Mouse (Mus musculus) CD4-positive helper T cell, adult 2 months (primary cell): ENCODE measurements around the gene Ppp2r5a.
A peak's percentile ranks its signal among the peaks of the same experiment; 100 is the strongest.
"Not testable (repeated sequence)": the region's sequence is repeated elsewhere in the genome, so short reads cannot be mapped to it uniquely, and the experiment has no call there.

Source experiments
- DNase-seq: peaks from one replicate; pipeline ENCODE4 v3.0.0-alpha.2; 2012; ENCODE audit warnings: low read depth, missing footprints, low spot score

The Ppp2r5a gene

DNA sequence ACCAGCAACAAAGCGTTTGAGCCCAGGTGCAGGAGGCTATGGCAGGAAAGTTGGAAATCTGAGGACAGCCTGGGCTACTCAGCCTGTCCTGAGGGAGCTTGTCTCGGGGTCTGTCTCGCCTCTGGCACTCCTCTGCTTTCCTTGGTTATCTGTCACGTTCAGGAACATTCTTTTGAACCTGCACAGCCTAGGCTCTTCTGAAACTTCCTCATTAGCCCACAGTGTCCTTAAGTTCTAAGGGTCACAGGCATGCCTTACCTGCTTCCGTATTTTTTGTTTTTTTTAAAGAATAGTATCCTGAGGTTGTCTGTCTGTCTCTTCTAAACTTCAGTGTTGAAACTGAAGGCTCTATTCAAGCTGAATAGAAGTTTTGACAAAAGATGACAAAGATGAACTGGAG lies at the start of gene Ppp2r5a:
Gene Ppp2r5a, minus strand, starts transcription at position 199 of the 400 bp plus-strand sequence.
- no peak for DNase-seq

DNA sequence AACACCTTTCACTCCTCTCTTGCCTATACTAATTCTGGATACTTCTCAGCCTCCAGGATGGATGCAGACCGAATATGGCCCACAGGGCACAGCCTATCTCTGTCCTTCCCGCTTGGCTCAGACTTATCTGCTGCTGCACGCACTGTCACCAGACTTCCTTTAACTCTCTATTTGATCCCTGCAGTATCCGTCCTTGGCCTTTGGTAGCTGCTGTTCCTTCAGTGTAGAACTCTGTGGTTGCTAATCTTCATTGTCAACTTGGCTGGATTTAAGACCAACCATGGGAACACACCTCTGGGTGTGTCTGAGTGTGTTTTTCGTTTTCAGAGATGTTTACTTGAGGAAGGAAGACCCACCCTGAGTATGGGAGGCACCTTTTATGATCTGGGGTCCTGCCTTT lies 47.5 kb upstream of the Ppp2r5a start:
- no peak for DNase-seq

DNA sequence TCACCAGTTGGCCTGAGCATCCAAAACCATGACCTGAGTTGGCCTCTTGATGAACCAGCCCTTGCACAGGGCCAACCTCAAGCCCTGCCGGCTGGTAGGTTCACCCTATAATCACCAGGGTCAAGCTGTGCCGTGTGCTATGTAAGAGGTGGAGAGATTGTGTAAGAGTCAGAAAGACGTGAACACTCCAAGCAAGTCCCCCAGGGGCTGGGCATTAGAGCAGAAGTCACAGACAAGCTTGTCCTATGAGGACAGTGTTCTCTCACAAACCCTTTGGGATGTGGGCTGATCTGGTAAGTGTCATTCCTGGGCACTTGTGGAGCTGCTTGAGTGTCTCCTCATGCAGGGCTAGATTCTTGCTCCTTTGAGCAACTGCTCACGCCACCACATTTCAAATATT lies 46.5 kb upstream of the Ppp2r5a start:
- no peak for DNase-seq

DNA sequence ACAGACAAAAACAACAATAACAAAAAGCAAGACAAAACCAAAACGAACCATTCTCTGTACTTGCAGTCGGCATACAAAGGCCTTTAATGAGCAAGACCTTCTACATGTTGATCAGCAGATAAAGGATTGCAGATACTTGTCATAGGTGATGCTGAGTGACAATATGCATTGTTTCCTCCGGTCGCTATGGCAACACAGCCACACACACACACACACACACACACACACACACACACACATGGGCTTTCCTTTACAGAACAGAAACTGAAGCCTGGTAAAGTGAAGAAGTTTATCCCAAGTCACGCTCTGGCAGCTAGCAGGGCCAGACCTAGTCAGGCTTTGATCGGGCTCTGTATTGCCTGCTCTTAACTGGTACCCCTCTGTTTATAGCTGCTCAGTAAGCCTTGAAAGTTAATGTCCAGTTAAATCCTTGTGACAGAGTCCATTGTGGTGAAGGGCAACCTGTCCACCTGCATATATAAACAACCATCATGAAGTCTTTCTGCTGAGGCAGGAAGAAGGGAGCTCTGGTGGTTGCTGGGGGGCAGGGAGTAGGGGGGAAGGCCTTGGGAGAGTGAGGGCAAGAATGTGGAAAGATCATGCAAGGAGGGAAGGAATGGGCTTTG lies 44.4 kb upstream of the Ppp2r5a start:
- DNase-seq, result peak; percentile 62

DNA sequence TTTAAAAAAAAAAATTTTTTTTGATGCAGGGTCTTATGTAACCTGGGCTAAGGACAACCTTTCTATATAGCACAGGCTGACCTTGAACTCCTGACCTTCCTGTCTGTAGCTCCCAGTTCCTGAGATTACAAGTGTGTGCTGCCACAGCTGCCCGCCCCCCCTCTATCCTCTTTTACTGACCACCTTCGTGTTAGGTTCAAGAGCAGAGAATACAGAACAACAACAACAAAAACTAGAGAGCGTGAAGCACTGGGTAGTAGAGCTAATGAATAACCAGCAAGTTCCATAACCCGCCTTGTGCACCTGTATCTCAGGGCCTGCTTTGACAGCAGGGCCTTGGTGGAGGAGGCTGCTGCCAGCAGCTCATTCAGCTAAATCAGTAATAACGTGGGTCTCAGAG lies 43.2 kb upstream of the Ppp2r5a start:
- DNase-seq, result no peak

DNA sequence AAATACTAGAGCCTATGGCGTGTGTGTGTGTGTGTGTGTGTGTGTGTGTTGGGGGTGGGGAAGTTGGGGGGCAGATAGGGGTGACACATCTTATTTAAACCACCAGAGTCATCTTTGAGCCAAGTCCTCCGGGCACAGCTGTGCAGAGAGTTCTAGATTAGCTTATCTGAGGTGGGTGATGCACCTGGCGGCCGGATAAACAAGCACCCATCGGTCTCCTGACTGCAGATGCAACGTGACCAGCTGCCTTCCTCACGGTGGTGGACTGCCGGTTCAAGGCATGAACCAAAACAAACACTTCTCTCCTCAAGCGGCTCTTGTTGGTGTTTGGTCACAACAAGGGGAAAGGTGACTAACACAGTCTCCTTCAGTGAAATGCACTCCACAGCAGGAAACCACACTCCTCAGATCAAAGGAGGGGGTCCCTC lies 42.8 kb upstream of the Ppp2r5a start:
- DNase-seq, result peak; percentile 56

DNA sequence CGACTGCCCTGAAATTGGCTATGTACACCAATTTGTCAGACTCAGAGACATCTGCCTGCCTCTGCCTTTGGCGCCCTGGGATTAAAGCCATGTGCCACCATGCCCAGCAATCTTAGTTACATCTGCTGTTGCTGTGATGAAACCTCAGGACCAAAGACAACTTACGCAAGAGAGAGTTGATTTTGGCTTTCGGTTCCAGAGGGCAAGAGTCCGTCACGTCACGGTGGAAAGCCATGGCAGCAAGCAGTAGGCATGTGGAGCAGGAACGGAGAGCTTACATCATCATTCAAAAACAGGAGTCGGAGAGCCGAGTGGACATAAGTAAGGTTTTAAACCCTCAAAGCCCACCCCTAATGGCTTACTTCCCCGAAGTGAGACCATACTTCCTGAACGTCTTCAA lies 42.3 kb upstream of the Ppp2r5a start:
- DNase-seq, result peak; percentile 49

DNA sequence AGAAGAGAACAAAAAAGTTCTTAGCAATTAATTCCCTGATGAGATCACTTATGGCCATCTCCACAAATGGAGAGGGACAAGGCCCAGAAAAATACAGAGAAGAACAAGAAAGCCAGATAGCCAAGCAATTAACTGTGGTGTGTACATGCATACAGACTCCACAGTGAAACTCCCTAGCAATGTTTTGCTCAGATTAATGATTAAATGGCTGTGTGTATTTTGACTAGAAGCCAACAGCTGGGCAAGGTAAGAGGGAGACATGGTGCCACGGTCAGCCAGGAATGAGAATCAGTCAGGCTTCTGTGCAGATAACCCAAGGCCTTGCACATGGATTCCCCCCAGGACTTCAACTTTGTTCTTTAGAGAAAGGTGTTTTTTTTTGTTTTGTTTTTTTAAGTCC lies 41.4 kb upstream of the Ppp2r5a start:
- DNase-seq, result no peak

DNA sequence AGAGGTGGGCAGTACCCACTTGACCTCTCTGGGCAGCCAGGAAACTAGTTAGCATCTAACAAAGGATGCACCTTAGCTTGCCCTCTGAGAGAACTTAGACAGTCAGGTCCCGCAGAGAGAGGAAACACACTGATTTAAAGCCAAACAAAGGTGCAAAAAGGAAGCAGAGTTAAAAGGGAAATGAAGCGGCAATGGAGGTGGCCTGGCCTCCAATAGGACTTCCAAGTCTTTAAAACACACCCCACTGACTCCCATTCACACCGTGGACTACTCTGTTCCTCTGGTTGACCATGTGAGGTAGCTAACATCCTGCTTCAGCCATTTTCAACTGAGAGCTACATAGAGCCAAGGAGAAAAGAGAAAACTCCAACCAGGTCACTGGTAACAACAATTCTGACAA lies 35.9 kb upstream of the Ppp2r5a start:
- DNase-seq, result no peak

DNA sequence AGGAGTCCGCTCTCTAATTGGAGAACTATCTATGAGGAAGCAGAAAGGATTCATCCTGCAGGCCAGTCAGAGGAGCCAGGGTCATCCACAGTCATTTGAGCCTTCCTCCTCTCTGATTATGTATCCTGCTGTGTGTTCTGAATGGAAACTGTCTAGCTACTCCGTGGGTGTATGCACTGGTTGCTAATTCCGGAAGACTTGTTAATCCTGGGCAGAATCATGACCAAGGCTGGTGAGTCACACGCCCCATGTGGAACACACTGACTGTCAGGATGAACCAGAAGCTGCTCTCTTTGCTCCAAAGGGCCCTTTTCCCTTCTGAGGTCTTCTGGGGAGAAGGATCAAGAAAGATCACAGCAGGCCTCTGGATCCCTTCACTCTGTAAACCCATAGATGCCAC lies 35.5 kb upstream of the Ppp2r5a start:
- DNase-seq, result no peak

DNA sequence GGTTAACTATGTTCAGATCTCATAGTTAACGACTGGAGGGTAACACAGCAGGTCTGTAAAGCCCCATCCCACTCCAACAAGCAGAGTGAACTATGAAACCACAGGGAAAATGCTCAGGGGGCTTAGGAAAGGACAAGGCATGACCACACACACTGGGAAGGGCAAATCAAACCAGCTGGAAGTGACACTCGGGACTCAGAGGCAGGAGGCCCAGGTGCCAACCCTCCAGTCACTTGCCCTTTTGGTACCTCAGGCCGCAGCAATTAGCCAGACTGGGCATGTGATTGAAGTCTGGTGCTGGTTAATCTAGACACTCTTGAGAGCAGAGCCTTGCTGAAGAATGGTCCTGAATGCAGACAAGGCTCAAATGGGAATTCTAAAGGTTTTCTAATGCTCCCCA lies 33.6 kb upstream of the Ppp2r5a start:
- DNase-seq, result no peak

DNA sequence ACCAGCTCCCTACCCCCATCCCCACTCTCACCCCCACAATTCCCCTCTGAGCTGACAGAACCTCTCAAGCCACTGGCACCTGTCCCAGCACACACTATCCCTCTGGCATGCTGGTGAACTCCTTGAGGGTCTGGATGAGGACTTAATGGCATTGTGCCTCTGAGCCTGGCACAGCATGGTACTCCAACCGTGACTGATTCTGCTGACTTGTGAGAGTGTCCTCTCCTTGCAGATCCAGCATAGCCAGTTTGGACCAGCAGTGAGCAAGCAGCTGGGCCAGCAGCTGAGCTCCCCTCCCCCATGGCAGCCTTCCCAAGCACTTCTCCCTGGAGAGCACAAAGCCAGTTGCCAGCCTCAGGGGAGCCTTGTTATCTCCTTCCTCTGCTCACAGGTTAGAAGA lies 32.3 kb upstream of the Ppp2r5a start:
- no peak for DNase-seq

DNA sequence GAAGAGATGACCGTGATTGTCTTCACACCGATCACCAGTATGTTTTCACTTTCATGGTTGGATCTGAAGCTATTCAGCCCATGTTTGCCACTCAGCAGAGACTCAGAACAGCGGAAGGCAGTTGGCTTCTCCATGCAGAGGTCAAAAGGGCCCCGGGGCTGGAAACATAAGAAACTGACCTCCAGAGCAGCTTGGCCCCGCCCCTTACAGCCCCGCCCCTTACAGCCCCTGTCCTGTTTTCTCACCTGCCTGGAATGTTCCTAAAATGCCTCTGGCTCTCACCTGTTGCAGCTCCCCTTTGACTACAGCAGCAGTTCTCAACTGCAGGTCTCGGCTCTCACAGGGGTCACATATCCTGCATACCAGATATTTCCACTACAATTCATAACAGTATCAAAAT lies 29.5 kb upstream of the Ppp2r5a start:
- DNase-seq, result no peak

DNA sequence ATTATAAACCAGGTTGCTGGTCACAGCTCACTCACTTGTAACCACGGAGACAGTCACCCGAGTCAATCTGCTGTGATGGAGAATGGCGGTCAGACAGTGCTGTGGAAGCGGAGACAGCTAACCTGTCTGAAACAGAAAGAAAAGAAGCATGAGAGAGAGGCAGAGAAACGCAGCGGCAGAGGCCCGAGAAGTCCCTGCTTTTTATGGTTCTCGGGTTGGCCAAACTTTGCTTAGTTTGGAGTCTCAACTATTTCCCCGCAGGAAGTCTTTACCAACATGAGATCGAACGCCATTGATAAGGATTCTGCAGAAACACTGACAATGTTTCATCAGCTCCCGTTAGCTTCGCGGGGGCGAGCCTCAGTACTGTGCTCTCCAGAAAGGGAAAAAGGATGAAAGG lies 29.0 kb upstream of the Ppp2r5a start:
- peak; percentile 53 for DNase-seq

DNA sequence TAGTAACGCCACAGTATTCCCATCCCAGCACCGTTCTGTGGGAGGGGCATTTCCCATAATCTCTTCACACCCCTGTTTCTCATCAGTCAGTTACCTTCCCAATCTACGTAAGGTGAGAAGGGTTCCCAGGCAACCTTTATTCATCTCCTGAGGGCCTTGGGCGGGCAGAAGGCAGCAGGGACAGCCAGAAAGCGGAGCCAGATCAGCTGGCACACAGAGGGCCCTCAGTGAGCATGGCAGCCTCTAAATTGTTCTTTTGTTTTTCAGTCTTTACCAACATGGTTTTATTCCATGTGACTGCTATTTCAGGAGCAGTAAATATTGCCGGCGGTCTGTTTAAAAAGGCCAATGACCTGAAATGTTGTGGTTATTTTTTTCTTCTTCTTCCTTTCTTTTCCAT lies 27.0 kb upstream of the Ppp2r5a start:
- DNase-seq, result no peak

DNA sequence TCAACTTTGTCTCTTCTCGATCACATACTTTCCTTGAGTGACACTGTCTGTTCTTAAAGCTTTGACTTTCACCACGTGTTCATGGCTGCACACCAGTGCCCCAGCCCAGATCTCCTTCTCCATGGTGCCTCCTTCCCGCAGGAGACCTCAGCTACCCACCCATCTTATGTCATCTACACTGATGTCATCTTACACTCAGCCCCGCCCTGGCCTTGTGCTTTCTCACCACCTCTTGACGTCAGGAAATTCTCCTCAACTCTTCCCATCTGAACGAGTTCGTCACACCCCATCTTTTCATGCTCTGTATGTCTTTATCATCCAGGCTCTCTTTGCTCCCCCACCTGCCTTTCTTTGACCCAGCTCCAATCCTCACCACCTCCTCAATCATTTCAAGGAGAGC lies 22.8 kb upstream of the Ppp2r5a start:
- peak; percentile 69 for DNase-seq

DNA sequence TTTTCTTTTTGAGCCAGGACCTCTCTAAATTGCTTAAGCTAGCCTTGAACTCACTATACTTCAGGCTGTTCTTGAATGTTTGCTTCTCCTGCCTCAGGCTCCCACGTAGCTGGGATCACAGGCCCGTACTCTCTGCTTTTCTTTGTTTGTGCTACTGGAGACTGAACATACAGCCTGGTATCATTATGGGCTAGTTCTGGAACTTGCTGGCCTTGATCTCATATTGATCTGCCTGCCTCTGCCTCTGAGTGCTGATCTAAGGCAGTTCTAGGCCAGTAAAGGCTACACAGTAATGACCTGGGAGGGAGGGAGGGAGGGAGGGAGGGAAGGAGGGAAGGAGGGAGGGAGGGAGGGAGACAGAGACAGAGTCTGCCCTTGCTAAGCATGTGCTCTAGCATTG lies 20.1 kb upstream of the Ppp2r5a start:
- no peak for DNase-seq

DNA sequence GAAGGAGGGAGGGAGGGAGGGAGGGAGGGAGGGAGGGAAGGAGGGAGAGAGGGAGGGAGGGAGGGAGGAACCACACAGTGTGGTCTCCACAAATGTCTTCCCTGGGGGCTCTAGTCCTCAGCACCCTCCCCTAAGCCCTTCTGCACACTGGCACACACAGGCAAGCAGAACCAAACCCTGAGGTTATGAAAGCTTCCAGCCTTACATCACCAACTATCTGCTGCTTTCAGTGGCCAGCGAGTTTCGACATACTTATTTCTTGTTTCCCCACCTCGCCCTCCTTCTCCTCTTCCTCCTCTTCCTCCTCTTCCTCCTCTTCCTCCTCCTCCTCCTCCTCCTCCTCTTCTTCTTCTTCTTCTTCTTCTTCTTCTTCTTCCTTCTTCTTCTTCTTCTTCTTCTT lies 19.6 kb upstream of the Ppp2r5a start:
- not testable (repeated sequence) for DNase-seq

DNA sequence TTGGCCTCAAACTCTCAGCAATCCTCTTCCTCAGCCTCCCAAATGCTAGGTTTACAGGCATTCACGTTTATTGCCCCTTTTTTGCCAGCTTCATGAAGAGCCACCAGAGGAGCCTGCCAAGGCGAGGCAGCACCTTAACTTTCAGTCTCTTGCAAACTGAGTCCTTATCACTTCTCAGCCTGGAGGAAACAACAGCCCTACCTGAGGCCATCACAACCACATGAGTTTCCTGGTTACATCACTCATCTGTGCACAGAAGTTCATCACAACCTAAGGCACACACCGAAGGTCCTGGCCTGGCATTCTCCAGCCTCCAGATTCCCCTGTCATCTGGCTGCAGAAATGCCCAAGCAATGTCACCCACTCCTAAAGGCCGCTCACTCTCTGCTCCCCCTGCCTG lies 19.1 kb upstream of the Ppp2r5a start:
- peak; percentile 67 for DNase-seq

DNA sequence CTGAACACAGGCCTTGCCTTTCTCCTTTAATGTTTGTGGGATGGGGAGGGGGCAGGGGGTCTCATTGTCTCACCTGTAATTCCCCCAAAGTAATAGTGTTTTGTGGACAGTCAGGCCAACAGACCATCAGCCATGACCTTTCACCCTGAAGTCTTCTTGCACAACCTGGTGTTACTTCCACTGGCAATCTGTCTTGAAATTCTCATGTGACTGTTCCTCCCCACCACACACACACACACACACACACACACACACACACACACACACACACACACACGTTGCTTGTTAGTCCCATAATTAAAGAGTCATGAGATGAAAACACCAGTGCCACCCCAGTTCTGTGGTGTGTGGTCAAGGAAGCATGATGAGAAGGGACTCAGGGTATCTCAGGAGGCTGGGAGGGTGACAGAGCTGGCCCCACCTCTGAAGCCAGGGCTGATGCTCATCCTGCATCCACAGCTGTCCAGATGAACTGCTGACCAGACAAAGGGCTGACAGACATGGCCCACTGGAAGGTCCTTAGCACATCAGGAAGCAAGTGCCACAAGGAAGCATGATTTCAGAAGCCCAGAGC lies 18.4 kb upstream of the Ppp2r5a start:
- peak; percentile 61 for DNase-seq

DNA sequence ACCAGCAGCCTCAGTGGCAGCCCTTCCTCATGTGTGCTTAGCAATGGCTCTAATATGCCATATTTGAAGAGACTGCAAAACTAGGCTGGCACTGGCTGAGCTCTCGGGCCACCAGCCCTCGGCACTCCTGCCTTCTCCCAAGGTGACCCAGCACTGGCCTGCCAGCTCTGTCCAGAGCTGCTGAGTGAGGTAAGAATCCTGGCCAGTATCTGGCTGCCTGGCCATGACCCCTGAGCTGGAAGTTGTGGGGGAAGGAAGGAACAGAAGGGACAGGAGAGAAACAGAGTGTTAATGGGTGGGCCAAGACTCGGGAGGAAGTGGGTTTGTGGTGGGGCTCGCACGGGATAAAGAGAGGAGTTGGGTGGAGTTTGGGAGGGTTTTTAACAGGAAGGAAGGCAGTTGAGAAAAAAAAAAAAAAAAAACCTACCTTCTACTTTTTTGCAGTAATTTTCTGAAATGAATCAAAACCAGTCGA lies 17.9 kb upstream of the Ppp2r5a start:
- peak; percentile 79 for DNase-seq

DNA sequence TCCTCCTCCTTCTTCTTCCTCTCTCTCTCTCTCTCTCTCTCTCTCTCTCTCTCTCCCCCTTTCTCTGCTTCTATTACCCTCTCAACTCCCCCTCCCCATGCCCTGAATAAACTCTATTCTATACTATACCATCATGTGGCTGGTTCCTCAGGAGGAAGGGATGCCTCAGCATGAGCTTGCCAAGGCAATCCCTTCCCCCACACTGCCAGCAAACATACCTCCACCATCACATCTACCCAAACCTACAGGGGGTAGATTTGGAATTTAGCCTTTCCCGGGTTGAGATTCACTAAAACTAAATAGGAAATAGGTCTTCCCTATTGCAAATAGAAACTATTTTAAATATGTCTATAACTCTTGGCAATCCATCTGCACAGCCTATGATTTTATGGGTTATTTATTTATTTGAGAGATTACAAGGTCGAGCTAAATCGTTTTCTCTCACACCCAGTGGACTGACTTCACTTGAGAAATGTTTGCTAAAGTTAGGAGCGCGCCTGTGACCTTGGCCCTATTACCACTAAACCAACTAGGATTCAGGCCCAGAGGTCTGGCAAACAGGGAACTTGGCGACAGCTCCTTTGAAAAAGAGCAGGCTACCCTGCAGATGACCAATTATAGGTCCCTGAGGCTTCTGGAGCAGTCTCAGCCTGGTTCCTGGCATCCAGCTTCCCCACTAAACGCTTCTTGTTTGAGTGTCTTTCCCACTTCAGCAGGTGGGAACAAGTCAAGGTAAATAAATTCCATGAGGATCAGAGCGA lies 17.1 kb upstream of the Ppp2r5a start:
- DNase-seq, result peak; percentile 16

DNA sequence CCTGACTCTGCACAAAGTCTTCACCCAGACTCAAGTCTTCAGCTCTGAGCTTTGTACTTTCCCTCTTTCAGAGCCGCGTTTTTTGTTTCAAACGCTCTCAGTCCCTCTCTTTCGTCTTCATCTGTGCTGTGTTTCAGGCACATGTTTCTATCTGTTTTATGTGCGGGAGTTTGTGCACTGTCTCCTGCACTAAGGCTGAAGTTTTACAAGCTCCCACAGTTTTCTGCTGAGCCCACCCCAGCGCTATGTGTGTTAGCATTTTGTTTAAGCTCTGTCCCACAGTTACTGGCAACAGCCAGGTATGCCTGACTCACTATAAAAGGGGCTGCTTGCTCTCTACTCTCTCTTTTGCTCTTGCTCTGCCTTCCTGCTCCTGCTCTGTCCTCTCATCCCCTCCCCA lies 16.3 kb upstream of the Ppp2r5a start:
- DNase-seq, result peak; percentile 19
